Mouse (Mus musculus) testis, postnatal 10 days (tissue): Measurements from ENCODE around the gene Fxr2.

Experiments used
- DNase-seq: peaks from one replicate; pipeline ENCODE4 v3.0.0; 2021; ENCODE audit warnings: low spot score

Gene Fxr2

GRCm38 (mm10) chr11:69632284-69633089, at the start of gene Fxr2:
Fxr2 (plus strand) TSS chr11:69632990.
- DNase-seq, result peak; percentile 100

GRCm38 (mm10) chr11:69584008-69584407, 48.8 kb upstream of the Fxr2 start:
- no peak for DNase-seq

- no peak for DNase-seq
Measured at GRCm38 (mm10) chr11:69584937-69585336, 47.9 kb upstream of the Fxr2 start.

GRCm38 (mm10) chr11:69585718-69586325, 47.0 kb upstream of the Fxr2 start:
- no peak for DNase-seq

DNA sequence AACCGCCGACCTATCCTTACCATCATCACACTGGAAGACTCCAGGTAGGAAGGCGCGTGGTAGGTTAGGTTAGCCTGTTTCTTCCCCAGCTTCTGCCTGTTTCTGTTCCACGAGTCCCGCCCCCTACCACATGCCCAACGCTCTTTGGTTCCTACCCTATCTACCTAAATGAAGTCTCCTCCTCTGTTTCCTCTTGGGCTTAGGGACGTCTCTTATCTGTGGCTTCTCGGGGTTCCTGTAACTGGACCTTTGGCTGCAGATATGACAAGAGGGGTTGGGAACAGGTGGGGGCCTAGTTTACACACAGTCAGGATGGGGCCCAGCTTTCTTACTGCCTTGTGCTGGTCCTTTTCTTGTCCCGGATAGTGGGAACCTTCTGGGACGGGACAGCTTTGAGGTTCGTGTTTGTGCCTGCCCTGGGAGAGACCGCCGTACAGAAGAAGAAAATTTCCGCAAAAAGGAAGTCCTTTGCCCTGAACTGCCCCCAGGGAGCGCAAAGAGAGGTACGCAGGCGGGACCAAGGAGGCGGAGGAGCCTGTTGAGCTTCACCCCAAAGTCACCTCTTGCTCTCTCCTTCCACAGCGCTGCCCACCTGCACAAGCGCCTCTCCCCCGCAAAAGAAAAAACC, 43.5 kb upstream of the Fxr2 start:
- DNase-seq, result no peak

- DNase-seq, result no peak
Measured at GRCm38 (mm10) chr11:69590622-69591021, 42.2 kb upstream of the Fxr2 start.

- DNase-seq, result no peak
Measured at GRCm38 (mm10) chr11:69591424-69591823, 41.4 kb upstream of the Fxr2 start.

- no peak for DNase-seq
Measured at GRCm38 (mm10) chr11:69591899-69592637, 40.7 kb upstream of the Fxr2 start.

- no peak for DNase-seq
Measured at GRCm38 (mm10) chr11:69592799-69593198, 40.0 kb upstream of the Fxr2 start.

DNA sequence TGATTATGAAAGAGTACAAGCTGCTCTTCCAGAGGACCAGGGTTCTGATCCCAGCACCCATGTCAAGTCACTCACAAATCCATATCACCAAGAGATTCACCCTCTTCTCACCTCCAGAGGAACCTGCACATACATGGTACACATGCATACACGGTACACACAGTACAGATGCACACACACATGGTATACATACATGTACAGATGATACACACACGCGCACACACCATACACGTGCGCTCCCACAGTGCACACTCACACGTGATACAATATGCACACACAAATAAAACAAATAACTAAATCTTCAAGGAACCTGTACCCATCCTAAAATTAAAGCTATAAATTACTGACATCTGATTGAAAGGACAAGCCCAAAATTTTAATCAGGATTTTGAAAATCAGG, 37.9 kb upstream of the Fxr2 start:
- no peak for DNase-seq

- DNase-seq, result no peak
Measured at GRCm38 (mm10) chr11:69599436-69599835, 33.4 kb upstream of the Fxr2 start.

DNA sequence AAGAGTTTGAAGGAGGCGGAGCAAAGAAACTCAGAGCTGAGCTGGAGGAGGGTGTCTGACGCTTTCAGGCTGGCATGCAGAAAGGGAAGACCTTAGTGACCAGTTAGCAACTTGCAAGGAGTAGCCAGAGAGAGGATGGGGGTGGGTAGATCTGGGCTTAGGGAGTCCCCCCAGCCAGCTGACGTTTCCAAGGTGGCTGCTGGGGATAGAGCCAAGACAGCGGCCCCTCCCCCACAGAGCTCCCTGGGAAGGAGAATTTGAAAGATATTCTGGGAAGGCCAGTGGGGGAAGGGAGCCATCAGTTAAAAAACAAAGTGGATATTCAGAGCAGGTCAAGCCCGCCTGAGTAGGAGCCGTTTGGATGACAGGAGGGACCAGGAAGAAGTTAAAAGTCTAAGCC, 32.7 kb upstream of the Fxr2 start:
- DNase-seq, result peak; percentile 93

DNA sequence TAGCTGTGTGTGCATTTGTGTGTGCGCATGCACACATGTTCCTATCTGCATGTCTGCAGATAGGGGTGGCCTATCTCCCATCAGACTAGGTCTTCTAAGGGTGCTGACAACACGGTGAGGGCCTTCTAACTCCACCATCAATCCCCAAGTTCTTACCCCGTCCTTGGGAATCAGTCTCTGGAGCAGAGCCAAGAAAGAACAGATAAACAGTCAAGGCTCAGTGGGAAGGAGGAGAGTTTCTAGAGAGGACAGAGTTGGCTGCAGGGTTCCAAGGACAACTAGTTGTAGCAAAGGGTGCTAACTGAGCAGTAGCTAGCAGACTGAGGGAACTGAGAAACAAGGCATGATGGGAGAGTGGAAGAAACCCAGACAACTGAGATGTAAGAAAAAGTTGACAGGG, 31.0 kb upstream of the Fxr2 start:
- no peak for DNase-seq

DNA sequence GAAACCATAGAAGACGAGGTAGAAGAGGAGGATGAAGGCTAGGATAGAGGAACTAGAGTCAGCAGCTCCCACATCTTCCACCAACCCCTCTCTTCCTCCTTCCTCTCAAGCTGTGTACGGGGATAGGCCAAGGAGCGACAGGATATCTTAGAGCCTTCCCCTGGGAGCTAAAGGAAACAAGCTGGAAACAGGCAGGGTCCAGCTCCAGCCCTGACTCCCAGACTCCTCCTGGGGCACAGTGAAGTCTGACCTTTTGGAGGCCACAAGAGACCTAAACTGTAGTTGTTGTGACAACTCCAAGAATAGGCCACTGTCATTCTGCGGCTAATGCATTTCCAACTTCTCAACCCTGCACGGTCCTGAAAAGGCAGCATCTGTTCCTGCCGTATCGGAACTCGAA, 29.3 kb upstream of the Fxr2 start:
- no peak for DNase-seq

- no peak for DNase-seq
Measured at GRCm38 (mm10) chr11:69604347-69604746, 28.4 kb upstream of the Fxr2 start.

- peak; percentile 67 for DNase-seq
Measured at GRCm38 (mm10) chr11:69604795-69605664, 27.8 kb upstream of the Fxr2 start.

GRCm38 (mm10) chr11:69605726-69606490, 26.9 kb upstream of the Fxr2 start, which contains the start of gene Atp1b2:
Atp1b2 (minus strand) TSS chr11:69605942.
- peak; percentile 91 for DNase-seq

GRCm38 (mm10) chr11:69606491-69606795, 26.3 kb upstream of the Fxr2 start:
- no peak for DNase-seq

DNA sequence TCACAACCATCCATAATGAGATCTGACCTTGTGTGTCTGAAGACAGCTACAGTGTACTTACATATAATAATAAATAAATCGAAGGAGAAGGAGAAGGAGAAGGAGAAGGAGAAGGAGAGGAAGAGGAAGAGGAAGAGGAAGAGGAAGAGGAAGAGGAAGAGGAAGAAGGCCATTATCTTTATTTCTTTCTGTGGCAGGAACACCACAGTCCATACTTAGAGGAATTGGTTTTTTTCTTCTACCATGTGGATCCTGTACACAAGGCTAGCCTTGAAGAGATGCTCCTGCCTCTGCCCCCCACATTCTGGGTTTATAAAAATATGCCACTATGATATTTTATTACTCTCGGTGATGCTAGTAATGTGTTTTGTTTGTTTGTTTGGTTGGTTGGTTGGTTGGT, 26.0 kb upstream of the Fxr2 start:
- DNase-seq, result no peak

DNA sequence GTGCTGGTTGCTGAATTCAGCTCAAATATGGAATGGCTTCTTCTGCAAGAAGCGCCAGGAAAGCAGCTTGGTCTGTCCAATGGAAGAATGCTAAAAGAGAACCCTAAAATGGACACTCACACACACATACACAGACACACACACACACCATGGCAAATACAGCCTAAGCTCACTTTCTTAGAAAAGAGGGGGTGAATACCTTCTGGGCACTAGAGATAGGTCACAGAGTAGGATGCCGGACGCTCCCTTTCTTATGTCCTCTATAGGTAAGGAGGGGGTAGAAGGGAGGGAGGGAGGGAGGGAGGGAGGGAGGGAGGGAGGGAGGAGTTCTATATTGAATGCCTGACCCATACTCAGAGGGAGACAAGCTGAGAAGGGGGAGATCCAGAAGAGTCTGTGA, 24.3 kb upstream of the Fxr2 start:
- DNase-seq, result no peak

GRCm38 (mm10) chr11:69609416-69609815, 23.4 kb upstream of the Fxr2 start:
- DNase-seq, result no peak
